Mouse (Mus musculus): Measurements from ENCODE around the gene Zbtb7b. TPM values are rescaled to one million over a fixed set of nuclear protein-coding genes. Genes with fewer than 3 reads are reported as not detected.

Gene Zbtb7b
- polyA plus RNA-seq, 1 experiment from 2014 or later, result 0.54 TPM

DNA sequence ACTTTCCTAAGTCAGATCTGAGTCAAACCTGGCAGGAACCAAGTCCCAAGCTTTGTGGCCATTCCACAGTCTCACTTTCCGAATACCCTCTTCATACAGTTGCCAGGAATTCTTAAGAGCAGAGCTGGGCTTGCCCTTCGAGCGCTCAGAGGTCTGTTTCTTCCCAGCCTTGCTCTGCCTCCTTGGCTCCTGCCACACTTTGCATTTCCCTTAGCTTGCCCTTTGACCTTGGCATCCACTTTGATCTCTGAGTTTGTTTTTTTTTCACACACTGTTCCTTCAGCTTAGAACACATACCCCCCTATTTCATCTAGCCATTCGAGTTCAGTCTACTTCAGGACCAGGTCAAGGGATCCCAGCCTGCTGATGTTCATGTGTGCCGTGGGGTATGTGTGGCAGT, 43.3 kb downstream of the Zbtb7b start:
- Histone ChIP-seq H3K36me3 (no peaks in the 10 kb centered on the region), H3K27me3 (peaks cover 57% of the 10 kb centered on the region), H3K27ac (no peak overlapping the region), H3K4me2 (replicated peaks) (no peak overlapping the region), H3K4me3 (replicated peaks) (no peak overlapping the region), H3K4me1 (replicated peaks) (peaks cover 20% of the 10 kb centered on the region), H3K9me3 (no peaks in the 10 kb centered on the region), H3K9ac (replicated peaks) (no peak overlapping the region)
- WGBS, result 78% methylated on average over 5 of the region's 5 CpGs
- ATAC-seq, result no peak

- no peaks in the 10 kb centered on the region for H3K9me3 ChIP-seq
- ATAC-seq, result peak; percentile 92
- WGBS, result under 1% methylated on average over 51 of the region's 59 CpGs
- peak within 1 kb of the TSS; percentile 90 for H3K4me2 ChIP-seq (replicated peaks)
- peaks cover 6% of the 10 kb centered on the region for H3K36me3 ChIP-seq
- peaks cover 48% of the 10 kb centered on the region for H3K27me3 ChIP-seq
- H3K4me1 ChIP-seq (replicated peaks), result peaks cover 20% of the 10 kb centered on the region
- peak within 1 kb of the TSS; percentile 62 for H3K4me3 ChIP-seq (replicated peaks)
- peak within 1 kb of the TSS; percentile 86 for H3K27ac ChIP-seq
- H3K9ac ChIP-seq (replicated peaks), result peak within 1 kb of the TSS; percentile 77
Measured at GRCm38 (mm10) chr3:89349869-89350501, 44.6 kb downstream of the Zbtb7b start, which contains the start of gene Adam15. Gene Adam15, minus strand, starts transcription at chr3:89349996.

DNA sequence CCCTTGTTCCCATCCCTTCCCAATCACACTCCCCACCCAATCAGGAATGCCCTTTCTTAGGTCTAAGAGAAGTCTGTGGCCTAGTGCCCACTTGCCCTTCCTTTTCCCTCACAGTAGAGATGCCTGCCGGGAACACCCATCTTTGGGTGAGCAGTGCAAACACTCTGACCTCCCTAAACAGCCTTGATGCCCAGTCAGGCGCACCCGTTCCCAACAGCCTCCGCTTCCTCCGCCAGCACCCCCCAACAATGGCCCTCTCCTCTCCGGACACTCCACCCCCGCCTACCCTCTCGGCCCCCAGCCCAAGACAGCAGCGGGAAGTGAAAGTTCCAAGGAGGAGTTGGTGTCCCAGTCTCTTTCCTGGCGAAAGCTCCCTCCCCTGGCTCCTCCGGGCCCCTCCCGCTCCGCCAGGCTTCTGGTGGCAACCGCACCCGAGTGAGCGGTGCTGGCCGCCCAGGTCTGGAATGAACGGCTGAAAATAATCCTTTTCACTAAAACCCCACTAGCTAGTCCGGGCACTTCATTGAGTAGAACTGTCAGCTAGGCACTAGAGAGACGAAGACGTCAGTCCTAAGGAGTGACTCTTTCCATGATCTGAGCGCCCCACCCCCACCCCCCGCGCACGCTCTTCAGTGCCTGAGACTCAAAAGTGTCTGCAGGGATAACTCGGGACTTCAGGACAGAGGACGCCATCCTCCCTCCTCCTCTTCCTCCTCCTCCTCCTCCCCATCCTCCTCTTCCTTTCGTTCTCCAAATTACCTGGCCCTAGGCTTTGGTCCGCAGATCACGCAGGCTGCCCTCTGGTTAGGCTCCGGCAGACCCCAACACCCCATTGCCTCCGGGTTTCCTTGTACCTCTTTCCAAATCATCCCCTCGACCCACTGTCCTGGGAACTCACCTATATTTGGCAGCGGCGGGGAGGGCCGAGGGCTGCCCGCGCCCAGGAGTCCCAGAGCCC, 45.4 kb downstream of the Zbtb7b start:
- under 1% methylated on average over 38 of the region's 38 CpGs for WGBS
- peaks cover 20% of the 10 kb centered on the region for H3K4me1 ChIP-seq (replicated peaks)
- H3K4me2 ChIP-seq (replicated peaks), result peak overlapping the region; percentile 90
- H3K9ac ChIP-seq (replicated peaks), result peak overlapping the region; percentile 77
- H3K27ac ChIP-seq, result peak overlapping the region; percentile 86; the same call in 1 of the 2 replicates
- peaks cover 48% of the 10 kb centered on the region for H3K27me3 ChIP-seq
- peaks cover 11% of the 10 kb centered on the region for H3K36me3 ChIP-seq
- peak overlapping the region; percentile 62 for H3K4me3 ChIP-seq (replicated peaks)
- ATAC-seq, result peak; percentile 44
- H3K9me3 ChIP-seq, result no peaks in the 10 kb centered on the region

DNA sequence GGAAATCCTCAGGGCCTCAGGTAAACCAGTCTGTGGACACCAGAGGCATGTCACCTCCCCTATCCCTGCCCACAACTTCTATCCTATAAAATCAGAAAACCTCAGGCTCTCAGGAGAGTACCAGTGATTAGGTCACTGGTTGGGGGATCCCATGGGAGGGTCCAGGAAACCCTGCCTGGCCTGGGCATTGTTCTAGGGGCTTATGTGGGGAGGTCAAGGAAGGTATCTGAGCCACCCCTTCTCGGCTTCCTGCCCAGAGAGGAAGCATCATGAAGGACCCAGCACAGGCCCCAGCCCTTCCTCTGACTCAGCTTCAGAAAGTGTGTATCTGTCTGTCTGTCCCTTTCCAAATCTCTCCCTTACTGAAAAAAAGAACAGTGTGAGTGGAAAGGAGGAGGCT, 46.7 kb downstream of the Zbtb7b start:
- peaks cover 40% of the 10 kb centered on the region for H3K27me3 ChIP-seq
- 53% methylated on average over 1 of the region's 1 CpGs for WGBS

DNA sequence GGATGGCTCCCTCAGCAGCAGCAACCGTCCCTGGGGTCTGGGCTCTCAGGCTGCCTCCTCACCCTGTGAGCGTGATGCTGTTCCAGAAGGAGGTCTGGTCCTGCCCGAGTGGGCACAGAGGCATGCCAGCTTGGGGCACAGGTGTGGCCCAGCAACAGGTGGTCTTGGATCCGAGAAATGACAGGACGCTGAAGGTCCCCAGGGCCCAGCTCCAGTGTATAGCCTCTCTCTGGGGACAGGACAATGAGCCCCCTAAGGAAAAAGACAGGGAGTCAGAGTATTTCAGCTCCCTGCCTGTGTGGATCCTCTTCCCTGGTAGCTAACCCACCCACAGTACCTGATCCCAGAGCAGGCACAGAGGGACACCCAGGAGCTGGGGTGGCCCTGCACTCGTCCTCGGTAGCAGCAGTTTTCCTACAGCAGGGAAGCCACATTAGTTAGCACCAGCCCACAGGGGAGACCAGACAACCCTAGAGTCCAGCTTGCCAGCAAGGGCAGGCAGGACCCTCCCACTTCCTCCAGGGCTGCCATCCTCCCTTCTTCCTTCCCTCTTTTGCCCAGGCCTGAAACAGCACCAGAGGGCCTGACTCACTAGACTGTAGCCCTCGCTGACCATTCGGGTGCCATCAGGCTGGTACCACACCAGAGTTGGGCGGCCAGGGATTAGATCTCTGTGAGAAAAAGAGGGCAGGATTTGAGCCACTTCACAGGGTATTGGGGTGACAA, 47.6 kb downstream of the Zbtb7b start:
- ATAC-seq, result no peak
- Histone ChIP-seq H3K4me3 (replicated peaks) (no peak overlapping the region), H3K27ac (no peak overlapping the region), H3K9me3 (no peaks in the 10 kb centered on the region), H3K4me2 (replicated peaks) (no peak overlapping the region), H3K4me1 (replicated peaks) (peaks cover 20% of the 10 kb centered on the region), H3K9ac (replicated peaks) (no peak overlapping the region), H3K36me3 (peaks cover 26% of the 10 kb centered on the region), H3K27me3 (peaks cover 31% of the 10 kb centered on the region)
- WGBS, result 81% methylated on average over 10 of the region's 10 CpGs

More for the DNA sequence above, 46.7 kb downstream of the Zbtb7b start:
- no peaks in the 10 kb centered on the region for H3K9me3 ChIP-seq
- peaks cover 22% of the 10 kb centered on the region for H3K36me3 ChIP-seq
- no peak overlapping the region for H3K4me2 ChIP-seq (replicated peaks)
- H3K9ac ChIP-seq (replicated peaks), result 0 out of 2 replicates have a peak overlapping the region, but pooled peaks have one; percentile 19
- no peak for ATAC-seq
- no peak overlapping the region for H3K4me3 ChIP-seq (replicated peaks)
- peaks cover 20% of the 10 kb centered on the region for H3K4me1 ChIP-seq (replicated peaks)
- no peak overlapping the region for H3K27ac ChIP-seq

GRCm38 (mm10) chr3:89343279-89343678, 51.3 kb downstream of the Zbtb7b start:
- peaks cover 26% of the 10 kb centered on the region for H3K36me3 ChIP-seq
- 87% methylated on average over 7 of the region's 7 CpGs for WGBS
- H3K9me3 ChIP-seq, result no peaks in the 10 kb centered on the region

GRCm38 (mm10) chr3:89341794-89342193, 52.8 kb downstream of the Zbtb7b start:
- H3K9me3 ChIP-seq, result no peaks in the 10 kb centered on the region
- peaks cover 35% of the 10 kb centered on the region for H3K4me1 ChIP-seq (replicated peaks)
- ATAC-seq, result no peak
- H3K4me2 ChIP-seq (replicated peaks), result no peak overlapping the region
- 92% methylated on average over 4 of the region's 4 CpGs for WGBS
- peaks cover 26% of the 10 kb centered on the region for H3K36me3 ChIP-seq
- H3K27ac ChIP-seq, result no peak overlapping the region
- H3K9ac ChIP-seq (replicated peaks), result no peak overlapping the region; the same call in 1 of the 2 replicates
- H3K4me3 ChIP-seq (replicated peaks), result no peak overlapping the region
- peaks cover 2% of the 10 kb centered on the region; the same call in 1 of the 2 replicates for H3K27me3 ChIP-seq

More at GRCm38 (mm10) chr3:89343279-89343678, 51.3 kb downstream of the Zbtb7b start:
- Histone ChIP-seq H3K4me3 (replicated peaks) (no peak overlapping the region), H3K4me1 (replicated peaks) (peaks cover 27% of the 10 kb centered on the region), H3K27me3 (peaks cover 15% of the 10 kb centered on the region), H3K27ac (no peak overlapping the region), H3K9ac (replicated peaks) (no peak overlapping the region), H3K4me2 (replicated peaks) (no peak overlapping the region)
- no peak for ATAC-seq

DNA sequence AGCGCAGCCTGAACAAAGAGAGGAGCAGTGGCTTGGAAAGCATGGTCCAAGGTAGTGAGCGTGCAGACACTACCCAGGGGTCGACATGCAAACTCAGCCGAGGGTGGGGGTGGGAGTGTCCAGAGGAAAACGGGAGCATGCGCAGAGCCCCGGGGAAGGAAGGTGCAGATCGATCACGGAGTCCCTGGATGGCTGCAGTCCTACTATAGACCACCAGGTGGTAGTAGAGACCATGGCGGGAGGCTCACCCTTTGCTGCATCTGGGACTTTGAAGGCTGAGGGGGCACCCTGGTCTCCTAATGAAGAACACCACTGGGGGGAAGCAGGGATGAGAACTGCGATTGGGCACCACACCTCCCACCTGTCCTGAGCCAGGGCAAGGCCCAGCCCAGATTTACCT, 54.1 kb downstream of the Zbtb7b start:
- no peaks in the 10 kb centered on the region for H3K27me3 ChIP-seq

GRCm38 (mm10) chr3:89339416-89339815, 55.2 kb downstream of the Zbtb7b start:
- no peak overlapping the region for H3K27ac ChIP-seq

More for the DNA sequence above, 54.1 kb downstream of the Zbtb7b start:
- Histone ChIP-seq H3K27ac (no peak overlapping the region), H3K4me1 (replicated peaks) (peaks cover 49% of the 10 kb centered on the region), H3K9me3 (no peaks in the 10 kb centered on the region), H3K4me3 (replicated peaks) (peak overlapping the region; percentile 39), H3K36me3 (peaks cover 25% of the 10 kb centered on the region), H3K9ac (replicated peaks) (peak overlapping the region; percentile 60), H3K4me2 (replicated peaks) (peak overlapping the region; percentile 67)
- WGBS, result 2% methylated on average over 11 of the region's 11 CpGs
- peak; percentile 41 for ATAC-seq

DNA sequence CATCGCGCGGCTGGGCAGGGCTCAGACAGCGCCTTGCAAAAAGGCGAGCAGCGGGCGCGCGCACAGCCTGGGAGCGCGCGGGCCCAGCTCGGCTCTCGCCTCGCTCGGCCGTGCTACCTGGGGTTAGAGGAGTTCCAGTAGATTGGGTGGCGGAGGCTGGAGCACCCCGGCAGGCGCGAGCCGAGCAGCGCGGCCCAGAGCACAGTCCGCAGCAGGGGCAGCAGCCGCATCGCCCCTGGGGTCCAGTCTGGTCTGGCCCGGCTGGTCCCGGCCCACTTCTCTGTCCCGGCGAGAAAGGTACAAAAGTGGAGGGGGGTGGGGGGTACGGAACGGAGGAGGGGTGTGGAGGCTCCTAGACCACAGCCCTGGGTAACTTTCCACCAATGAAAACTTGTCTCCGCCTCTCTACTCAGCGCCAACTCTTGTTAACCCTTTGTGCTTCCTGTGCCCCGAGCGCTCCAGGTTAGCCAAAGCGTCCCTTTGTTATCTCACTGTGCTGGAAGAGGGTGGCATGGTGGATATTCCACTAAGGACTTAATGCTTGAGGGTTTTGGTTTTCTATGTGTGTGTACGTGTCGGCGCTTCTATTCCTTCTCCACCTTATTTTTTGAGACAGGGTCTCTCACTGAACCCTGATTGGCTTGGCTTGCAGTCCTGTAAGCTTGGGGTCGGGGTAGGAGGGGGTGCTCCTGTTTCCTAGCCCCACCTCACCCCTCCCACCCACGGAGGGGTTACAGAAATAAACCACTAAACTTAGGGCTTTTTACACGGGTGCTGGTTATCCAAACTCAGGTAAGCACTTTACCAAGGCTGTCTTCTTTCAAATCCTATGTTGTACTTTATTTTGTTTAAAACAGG, 56.6 kb downstream of the Zbtb7b start, which contains the start of gene Efna4:
Gene Efna4 (minus strand): TSS at position 308 of the 858 bp plus-strand sequence.
- ATAC-seq, result peak; percentile 72
- WGBS, result under 1% methylated on average over 44 of the region's 44 CpGs
- H3K4me1 ChIP-seq (replicated peaks), result peaks cover 57% of the 10 kb centered on the region

More at GRCm38 (mm10) chr3:89339416-89339815, 55.2 kb downstream of the Zbtb7b start:
- Histone ChIP-seq H3K4me1 (replicated peaks) (peaks cover 53% of the 10 kb centered on the region), H3K4me2 (replicated peaks) (peak overlapping the region; percentile 84), H3K4me3 (replicated peaks) (no peak overlapping the region), H3K36me3 (peaks cover 21% of the 10 kb centered on the region), H3K9ac (replicated peaks) (0 out of 2 replicates have a peak overlapping the region, but pooled peaks have one; percentile 60), H3K9me3 (no peaks in the 10 kb centered on the region), H3K27me3 (no peaks in the 10 kb centered on the region)
- 25% methylated on average over 8 of the region's 8 CpGs for WGBS
- no peak for ATAC-seq

More for the DNA sequence above, 56.6 kb downstream of the Zbtb7b start, which contains the start of gene Efna4:
- Histone ChIP-seq H3K27me3 (0 out of 2 replicates have a peak, but pooled peaks cover 3% of the 10 kb centered on the region), H3K27ac (peak within 1 kb of the TSS; percentile 85), H3K9ac (replicated peaks) (peak within 1 kb of the TSS; percentile 82), H3K4me3 (replicated peaks) (peak within 1 kb of the TSS; percentile 79), H3K4me2 (replicated peaks) (peak within 1 kb of the TSS; percentile 84), H3K9me3 (no peaks in the 10 kb centered on the region), H3K36me3 (peaks cover 22% of the 10 kb centered on the region)
